Mouse (Mus musculus) G1E (cell line): ENCODE data around the gene Dnajb1.

Source experiments
- GATA1 ChIP-seq: IDR thresholded peaks from 2 replicates; pipeline ENCODE4 v1.6.1; 2012; ENCODE audit warnings: borderline replicate concordance, low read length, inconsistent platforms, mixed read lengths
- POLR2AphosphoS5 ChIP-seq: IDR thresholded peaks from 2 replicates; pipeline ENCODE4 v1.6.1; 2012; ENCODE audit warnings: low read depth, low read length, inconsistent platforms; ENCODE audit not compliant: insufficient replicate concordance

DNA sequence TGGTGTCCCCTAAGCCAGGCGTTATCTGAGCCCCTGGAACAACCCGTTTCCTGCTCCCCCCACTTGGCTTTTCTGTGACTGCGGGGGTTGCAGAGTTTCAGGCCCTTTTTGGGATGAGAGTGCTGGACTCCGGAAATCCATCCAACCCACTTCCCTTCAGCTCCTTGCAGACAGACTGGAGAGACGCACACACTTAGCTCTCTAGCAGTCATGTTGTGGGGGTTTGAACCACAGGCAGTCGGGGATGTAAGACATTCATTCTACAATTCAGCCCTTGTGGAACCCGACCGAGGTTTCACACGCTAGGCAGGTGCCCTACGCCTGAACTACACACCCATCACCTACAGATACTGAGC is 45.6 kb downstream of the Dnajb1 start:
- TF ChIP-seq GATA1 (no peak), POLR2AphosphoS5 (no peak)
